Mouse (Mus musculus) C2C12 (cell line): ENCODE measurements around the gene Hyal3. TPM values are rescaled to one million over a fixed set of nuclear protein-coding genes. Genes with fewer than 3 reads are reported as not detected.

Experiments
- H3K27me3 ChIP-seq: one replicate; pipeline ENCODE4 v1.6.1; 2011; ENCODE audit not compliant: control insufficient read depth, insufficient read depth, insufficient read length
- H3K36me3 ChIP-seq: one replicate; pipeline ENCODE4 v1.6.1; 2011; ENCODE audit not compliant: control insufficient read depth, insufficient read depth
- H3K4me3 ChIP-seq: one replicate; pipeline ENCODE4 v1.5.1; 2011; ENCODE audit warnings: mild to moderate bottlenecking, control low read depth; ENCODE audit not compliant: poor library complexity, insufficient read depth, severe bottlenecking
- H3K79me2 ChIP-seq: one replicate; pipeline ENCODE4 v1.6.1; 2011; ENCODE audit not compliant: control insufficient read depth, insufficient read depth
- H3K79me3 ChIP-seq: one replicate; pipeline ENCODE4 v1.6.1; 2011; ENCODE audit warnings: low read depth, control low read depth
- H3ac ChIP-seq: one replicate; pipeline ENCODE3; 2011; ENCODE audit warnings: low read depth; ENCODE audit not compliant: control insufficient read depth, insufficient read length
- CEBPB ChIP-seq: IDR thresholded peaks from one replicate; pipeline ENCODE4 v1.6.1; 2011; ENCODE audit warnings: low read depth, mild to moderate bottlenecking, control low read depth, moderate library complexity
- CTCF ChIP-seq: IDR thresholded peaks from one replicate; pipeline ENCODE4 v1.5.1; 2011; ENCODE audit not compliant: control insufficient read depth, insufficient read depth, insufficient read length
- FOSL1 ChIP-seq: IDR thresholded peaks from one replicate; pipeline ENCODE4 v1.8.0; 2011; ENCODE audit warnings: mild to moderate bottlenecking, low read length; ENCODE audit not compliant: poor library complexity, insufficient read depth, severe bottlenecking
- MAX ChIP-seq: IDR thresholded peaks from one replicate; pipeline ENCODE4 v1.6.1; 2011; ENCODE audit warnings: mild to moderate bottlenecking, control low read depth
- MYOD1 ChIP-seq: IDR thresholded peaks from one replicate; pipeline ENCODE4 v1.6.1; 2011; ENCODE audit warnings: low read depth; ENCODE audit not compliant: control insufficient read depth, insufficient read length
- MYOG ChIP-seq: IDR thresholded peaks from one replicate; pipeline ENCODE4 v1.6.1; 2011; ENCODE audit not compliant: control insufficient read depth, insufficient read length; ENCODE audit errors: extremely low read depth
- USF1 ChIP-seq: IDR thresholded peaks from one replicate; pipeline ENCODE4 v1.6.1; 2011; ENCODE audit warnings: low read depth, mild to moderate bottlenecking, control low read depth, moderate library complexity
- polyA plus RNA-seq: library from polyadenylated mRNA; unstranded; fragments of >200 nt; fragmentation: generic; extraction: Trizol; gene quantifications from one replicate; pipeline ENCODE4 v1.2.1, GENCODE M21; 2012; ENCODE audit warnings: missing spikeins

The Hyal3 gene
- polyA plus RNA-seq, 1 experiment, result 0.28 TPM

GRCm38 (mm10) chr9:107539940-107540339 is 40.7 kb upstream of the Hyal3 start:
- Histone ChIP-seq H3K36me3 (peaks cover 15% of the 10 kb centered on the region), H3K79me2 (peaks cover 26% of the 10 kb centered on the region), H3K79me3 (peaks cover 24% of the 10 kb centered on the region), H3K27me3 (no peaks in the 10 kb centered on the region), H3ac (no peak overlapping the region), H3K4me3 (no peak overlapping the region)
- TF ChIP-seq MAX, result no peak
- no peak for TF ChIP-seq MYOG
- TF ChIP-seq FOSL1, result no peak
- TF ChIP-seq MYOD1, result no peak
- no peak for TF ChIP-seq CEBPB
- TF ChIP-seq USF1, result no peak
- no peak for TF ChIP-seq CTCF

DNA sequence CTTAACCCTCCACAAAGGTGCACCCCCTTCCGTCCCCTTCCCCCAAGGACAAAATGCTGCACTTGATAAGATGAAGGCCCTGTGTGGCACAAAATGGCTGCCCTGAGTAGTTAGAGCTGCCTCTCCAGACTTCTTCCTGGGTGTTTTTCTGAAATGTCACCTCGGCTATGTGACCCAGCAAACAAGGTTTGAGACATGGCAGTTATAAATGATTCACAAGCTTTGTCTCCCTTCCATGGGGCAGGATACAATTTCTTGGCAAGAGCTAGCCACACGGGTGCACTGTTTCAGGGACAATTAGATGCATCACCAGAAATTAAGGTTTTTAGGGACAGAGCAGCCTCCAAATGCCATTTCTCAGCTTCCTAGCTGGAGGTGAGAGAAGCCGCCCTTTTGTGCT is 40.2 kb upstream of the Hyal3 start:
- no peak overlapping the region for H3ac ChIP-seq
- H3K79me3 ChIP-seq, result peaks cover 19% of the 10 kb centered on the region
- H3K4me3 ChIP-seq, result no peak overlapping the region
- H3K79me2 ChIP-seq, result peaks cover 21% of the 10 kb centered on the region
- no peaks in the 10 kb centered on the region for H3K27me3 ChIP-seq
- TF ChIP-seq MAX (no peak), MYOD1 (no peak), USF1 (no peak), CEBPB (no peak), CTCF (no peak), MYOG (no peak), FOSL1 (no peak)
- peaks cover 15% of the 10 kb centered on the region for H3K36me3 ChIP-seq

GRCm38 (mm10) chr9:107541005-107541404 is 39.6 kb upstream of the Hyal3 start:
- Histone ChIP-seq H3K36me3 (peaks cover 15% of the 10 kb centered on the region), H3K27me3 (no peaks in the 10 kb centered on the region), H3ac (no peak overlapping the region), H3K79me3 (peaks cover 13% of the 10 kb centered on the region), H3K79me2 (peaks cover 16% of the 10 kb centered on the region), H3K4me3 (no peak overlapping the region)
- TF ChIP-seq MAX, result no peak
- TF ChIP-seq CEBPB, result no peak
- TF ChIP-seq MYOG, result no peak
- no peak for TF ChIP-seq FOSL1
- no peak for TF ChIP-seq USF1
- TF ChIP-seq CTCF, result no peak
- TF ChIP-seq MYOD1, result no peak

GRCm38 (mm10) chr9:107541474-107542351 is 38.9 kb upstream of the Hyal3 start, which contains the start of the genes Cyb561d2 and Nprl2:
Cyb561d2 (minus strand) TSS chr9:107542193.
Nprl2 (plus strand) TSS chr9:107542226.
- Histone ChIP-seq H3K27me3 (no peaks in the 10 kb centered on the region), H3K4me3 (peak within 1 kb of the TSS; percentile 38), H3K36me3 (peaks cover 15% of the 10 kb centered on the region), H3K79me3 (peaks cover 7% of the 10 kb centered on the region), H3ac (peak within 1 kb of the TSS; percentile 43), H3K79me2 (peaks cover 9% of the 10 kb centered on the region)
- TF ChIP-seq USF1 (no peak), CTCF (no peak), CEBPB (no peak), MYOD1 (no peak), MYOG (no peak), MAX (no peak), FOSL1 (no peak)

DNA sequence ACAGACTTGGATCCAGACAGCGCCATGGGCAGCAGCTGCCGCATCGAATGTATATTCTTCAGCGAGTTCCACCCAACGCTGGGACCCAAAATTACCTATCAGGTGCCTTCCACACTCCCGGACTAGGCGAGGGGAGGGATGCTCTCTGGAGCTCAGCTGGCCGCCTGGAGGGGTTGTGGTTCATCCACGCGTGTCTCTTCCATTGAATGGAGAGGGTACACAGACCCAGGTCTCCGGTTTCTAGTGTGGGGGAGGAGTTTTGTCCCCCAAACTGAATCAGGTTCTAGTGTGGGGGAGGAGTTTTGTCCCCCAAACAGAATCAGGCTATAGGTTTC is 38.3 kb upstream of the Hyal3 start:
- Histone ChIP-seq H3K79me2 (peaks cover 2% of the 10 kb centered on the region), H3K4me3 (peak overlapping the region; percentile 38), H3K79me3 (peaks cover 1% of the 10 kb centered on the region), H3K36me3 (peaks cover 15% of the 10 kb centered on the region), H3K27me3 (no peaks in the 10 kb centered on the region), H3ac (peak overlapping the region; percentile 41)
- TF ChIP-seq CEBPB (no peak), MYOD1 (no peak), CTCF (no peak), USF1 (no peak), MAX (no peak), MYOG (no peak), FOSL1 (no peak)

GRCm38 (mm10) chr9:107542721-107543120 is 37.9 kb upstream of the Hyal3 start:
- TF ChIP-seq MAX (no peak), MYOG (no peak), MYOD1 (no peak), USF1 (no peak), CEBPB (no peak), FOSL1 (no peak), CTCF (no peak)
- Histone ChIP-seq H3K36me3 (peaks cover 13% of the 10 kb centered on the region), H3ac (no peak overlapping the region)

More at GRCm38 (mm10) chr9:107542721-107543120, 37.9 kb upstream of the Hyal3 start:
- no peaks in the 10 kb centered on the region for H3K79me2 ChIP-seq
- peak overlapping the region; percentile 38 for H3K4me3 ChIP-seq
- no peaks in the 10 kb centered on the region for H3K27me3 ChIP-seq
- H3K79me3 ChIP-seq, result no peaks in the 10 kb centered on the region
